Mouse (Mus musculus) megakaryocyte progenitor cell, adult 5-6 weeks (primary cell): ENCODE results near the gene Gm14403. TPM values are rescaled to one million over a fixed set of nuclear protein-coding genes. Genes with fewer than 3 reads are reported as not detected.
"Not testable (repeated sequence)": the region's sequence is repeated elsewhere in the genome, so short reads cannot be mapped to it uniquely, and the experiment has no call there.

Experiments used
- ATAC-seq: replicated peaks from 2 replicates; pipeline ENCODE4 v1.8.0; 2016; ENCODE audit warnings: mild to moderate bottlenecking, moderate TSS enrichment, inconsistent platforms; ENCODE audit not compliant: poor library complexity
- total RNA-seq, 2 experiments: library from RNA; stranded (forward) in 1 of 2; stranded (reverse) in 1 of 2; fragments of 157-497, 149-512 nt in 1 of 2; fragments of 200-1000 nt in 1 of 2; gene quantifications; 2 replicates each; pipeline versions ENCODE4 v1.2.3 to v1.2.4; 2015 to 2017

Gene Gm14403
- total RNA-seq (2015) (5.8 and 9.2 TPM in 2 replicates), total RNA-seq (2017) (4.9 and 8.5 TPM in 2 replicates)

DNA sequence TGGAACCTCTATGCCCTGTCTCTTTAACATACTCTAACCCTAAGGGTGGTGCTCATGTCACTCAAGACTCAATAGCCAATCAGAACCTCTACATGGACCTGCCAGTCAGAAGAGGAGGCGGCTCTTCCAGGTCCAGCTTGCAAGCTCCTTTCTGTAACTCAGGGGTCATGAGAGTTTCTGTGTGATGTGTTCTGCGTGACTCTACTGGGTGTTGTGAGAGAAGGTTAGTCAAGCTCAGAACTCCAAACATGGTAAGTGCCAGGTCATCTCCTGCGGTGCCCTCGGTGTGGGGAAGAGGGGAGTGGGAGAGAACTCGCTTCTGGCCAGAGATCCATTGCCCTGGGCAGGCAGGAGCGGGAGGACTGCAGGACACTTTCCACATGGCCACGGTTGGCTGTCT lies at the start of gene Gm14403:
Gene Gm14403 (plus strand): TSS at position 149 of the 400 bp plus-strand sequence.
- not testable (repeated sequence) for ATAC-seq

GRCm38 (mm10) chr2:177464676-177465075 lies 33.3 kb upstream of the Gm14403 start, which contains the start of gene Zfp970:
Zfp970 (plus strand) TSS chr2:177464733.
- not testable (repeated sequence) for ATAC-seq

- not testable (repeated sequence) for ATAC-seq
Measured at GRCm38 (mm10) chr2:177468222-177468621, 29.8 kb upstream of the Gm14403 start.

DNA sequence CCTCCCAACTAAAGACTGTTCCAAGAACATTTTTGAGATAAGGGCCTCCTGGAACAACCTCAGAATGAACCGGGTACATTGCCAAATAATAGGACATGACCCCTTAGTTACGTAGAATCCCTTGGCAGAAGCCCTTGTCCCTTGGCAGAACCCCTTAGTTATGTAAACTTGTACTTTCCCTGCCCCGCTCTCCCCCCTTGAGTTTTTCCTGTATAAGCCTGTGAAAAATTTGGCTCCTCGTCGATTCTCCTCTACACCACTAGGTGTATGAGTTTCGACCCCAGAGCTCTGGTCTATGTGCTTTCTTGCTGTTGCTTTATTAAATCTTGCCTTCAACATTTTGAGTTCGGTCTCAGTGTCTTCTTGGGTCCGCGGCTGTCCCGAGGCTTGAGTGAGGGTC lies 25.8 kb upstream of the Gm14403 start:
- not testable (repeated sequence) for ATAC-seq

- ATAC-seq, result not testable (repeated sequence)
Measured at GRCm38 (mm10) chr2:177481971-177482370, 16.0 kb upstream of the Gm14403 start.

DNA sequence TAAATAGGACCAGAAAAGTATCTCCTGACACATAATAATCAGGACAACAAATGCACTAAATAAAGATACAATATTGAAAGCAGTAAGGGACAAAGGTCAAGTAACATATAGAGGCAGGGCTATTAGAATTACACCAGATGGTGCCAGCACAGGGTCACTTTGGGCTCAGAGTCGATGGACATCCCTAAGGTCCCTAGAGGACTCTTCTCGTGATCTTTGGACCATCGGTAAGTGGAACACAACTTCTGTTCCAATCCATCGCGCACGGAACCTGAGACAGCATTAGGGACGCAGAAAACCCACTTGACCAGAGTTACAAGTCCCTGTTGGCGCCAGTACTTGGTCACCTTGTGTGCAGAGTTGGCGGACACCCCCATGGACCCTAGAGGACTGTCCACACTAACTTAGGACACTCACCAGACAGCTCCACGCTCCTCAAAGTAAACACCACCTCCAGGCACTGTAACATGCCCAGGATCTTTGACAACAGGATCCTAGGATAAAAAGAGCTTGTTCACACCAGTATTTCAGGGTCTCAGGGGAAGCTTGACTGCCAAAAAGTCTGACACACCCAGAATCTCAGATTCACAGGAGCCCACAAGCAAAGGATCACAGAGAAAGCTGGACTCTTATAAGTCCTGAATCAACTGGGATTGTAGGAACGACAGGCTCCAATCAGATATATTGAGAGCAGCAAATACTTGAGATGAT lies 14.6 kb upstream of the Gm14403 start:
- ATAC-seq, result not testable (repeated sequence)

GRCm38 (mm10) chr2:177499182-177499581 lies 1.2 kb downstream of the Gm14403 start:
- ATAC-seq, result not testable (repeated sequence)

DNA sequence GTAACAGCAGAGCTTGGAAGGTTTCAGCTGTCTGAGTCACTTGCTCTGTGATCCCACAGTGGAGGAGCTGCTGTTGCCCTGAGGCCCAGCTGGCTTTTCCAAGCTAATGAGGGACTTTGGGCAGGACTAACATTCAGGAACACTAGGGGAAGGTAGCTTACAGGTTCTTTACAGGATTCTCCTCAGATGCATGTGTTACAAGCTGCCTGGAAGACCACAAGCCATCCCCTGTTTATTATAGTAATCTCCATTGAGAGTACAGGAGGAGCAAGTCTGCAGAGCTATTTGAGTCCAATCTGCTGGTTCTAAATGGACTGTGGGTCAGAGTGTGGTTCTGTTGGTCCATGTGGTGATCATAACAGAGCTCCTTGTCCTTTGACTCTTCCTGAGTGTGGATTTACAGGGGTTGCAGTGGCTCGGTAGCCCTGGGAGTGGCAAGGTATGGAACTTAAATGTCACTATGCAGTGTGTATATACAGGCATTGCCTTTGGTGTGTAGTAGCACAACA lies 7.2 kb downstream of the Gm14403 start:
- ATAC-seq, result not testable (repeated sequence)

- not testable (repeated sequence) for ATAC-seq
Measured at GRCm38 (mm10) chr2:177511381-177511780, 13.4 kb downstream of the Gm14403 start.

DNA sequence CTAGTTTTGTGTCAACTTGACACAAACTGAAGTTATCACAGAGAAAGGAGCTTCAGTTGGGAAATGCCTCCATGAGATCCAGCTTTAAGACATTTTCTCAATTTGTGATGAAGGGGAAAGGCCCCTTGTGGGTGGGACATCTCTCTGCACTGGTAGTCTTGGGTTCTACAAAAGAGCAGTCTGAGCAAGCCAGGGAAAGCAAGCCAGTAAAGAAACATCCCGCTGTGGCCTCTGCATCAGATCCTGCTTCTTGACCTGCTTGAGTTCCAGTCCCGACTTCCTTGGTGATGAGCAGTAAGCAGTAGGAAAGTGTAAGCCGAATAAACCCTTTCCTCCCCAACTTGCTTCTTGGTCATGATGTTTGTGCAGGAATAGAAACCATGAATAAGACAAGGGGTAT lies 14.0 kb downstream of the Gm14403 start:
- ATAC-seq, result not testable (repeated sequence)

- ATAC-seq, result not testable (repeated sequence)
Measured at GRCm38 (mm10) chr2:177513991-177514479, 16.0 kb downstream of the Gm14403 start.

DNA sequence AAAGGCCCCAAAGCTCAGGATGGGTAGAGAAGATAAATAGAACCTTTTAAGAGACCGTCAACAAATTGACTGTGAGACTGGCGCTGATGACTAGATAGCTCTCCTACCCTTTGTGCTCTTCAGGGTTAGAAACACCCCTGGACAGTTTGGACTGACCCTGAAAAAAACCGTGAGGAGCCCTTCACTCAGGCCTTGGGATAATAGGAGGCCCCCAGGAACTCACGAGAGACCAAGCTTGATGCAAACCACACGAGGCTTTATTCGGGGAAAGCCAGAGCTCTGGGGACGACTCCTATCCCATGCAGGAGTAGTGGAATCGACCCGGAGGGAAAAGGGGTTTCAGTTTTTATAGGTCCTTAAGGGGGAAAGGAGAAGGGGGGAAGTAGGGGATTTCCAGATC lies 19.7 kb downstream of the Gm14403 start:
- not testable (repeated sequence) for ATAC-seq

- ATAC-seq, result not testable (repeated sequence)
Measured at GRCm38 (mm10) chr2:177518354-177518753, 20.3 kb downstream of the Gm14403 start.

GRCm38 (mm10) chr2:177518960-177519359 lies 20.9 kb downstream of the Gm14403 start:
- ATAC-seq, result not testable (repeated sequence)

DNA sequence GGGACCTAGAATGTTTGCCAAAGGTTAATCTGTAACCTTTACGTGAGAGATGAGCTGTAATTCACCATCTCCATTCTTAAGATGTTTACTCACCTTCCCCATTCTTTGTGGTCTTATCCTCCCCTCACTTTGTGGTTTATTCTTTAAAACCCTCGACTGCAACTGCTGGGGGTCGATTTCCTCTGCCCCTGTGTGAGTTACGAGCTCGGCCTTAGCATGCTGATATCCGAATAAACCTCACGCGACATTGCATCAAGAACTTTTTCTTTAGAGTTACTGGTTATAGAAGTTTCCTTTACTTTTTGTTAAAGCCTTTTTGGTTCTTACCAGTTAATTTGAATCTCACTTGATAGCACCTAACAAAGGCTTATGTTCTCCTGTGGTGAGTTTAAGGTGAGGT lies 22.0 kb downstream of the Gm14403 start:
- ATAC-seq, result no peak

DNA sequence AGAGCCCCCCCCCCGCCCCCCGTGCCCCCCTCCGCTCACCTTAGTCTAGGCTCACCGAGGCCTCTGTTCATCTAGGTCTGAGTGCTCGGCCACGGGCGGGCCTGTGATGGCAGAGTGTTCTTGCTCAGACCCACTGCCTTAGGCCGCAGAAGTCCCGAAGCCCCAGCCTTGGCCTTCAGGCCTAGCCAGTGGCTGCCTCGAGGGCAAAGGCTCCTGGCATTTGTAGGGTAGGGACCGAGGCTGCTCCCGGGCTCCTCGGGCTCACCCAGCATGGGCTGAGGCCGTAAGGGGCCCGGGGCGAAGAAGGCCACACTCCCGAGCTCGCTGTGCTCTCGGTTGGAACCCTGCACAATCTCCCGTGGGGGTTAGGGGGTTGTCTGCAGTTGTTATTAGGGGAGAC lies 25.0 kb downstream of the Gm14403 start:
- ATAC-seq, result no peak

DNA sequence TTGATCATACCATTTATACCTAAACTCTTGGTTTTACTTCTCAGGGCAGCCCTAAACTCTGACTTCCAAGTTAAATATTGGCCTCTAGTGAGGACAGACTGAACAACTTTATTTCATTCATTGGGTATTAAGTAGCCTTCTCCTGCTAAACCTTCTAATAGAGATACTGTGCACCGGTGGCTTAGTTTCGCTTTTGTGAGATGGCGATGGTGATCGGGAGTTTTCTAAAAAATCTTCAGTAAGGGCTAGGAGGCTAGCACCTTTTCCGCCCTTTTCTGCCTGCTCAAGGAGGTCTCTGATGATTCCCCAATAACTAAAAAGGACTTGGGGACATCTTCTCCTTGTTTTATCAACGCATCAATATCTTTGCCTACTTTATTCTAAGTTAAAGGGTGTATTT lies 25.7 kb downstream of the Gm14403 start:
- ATAC-seq, result not testable (repeated sequence)

DNA sequence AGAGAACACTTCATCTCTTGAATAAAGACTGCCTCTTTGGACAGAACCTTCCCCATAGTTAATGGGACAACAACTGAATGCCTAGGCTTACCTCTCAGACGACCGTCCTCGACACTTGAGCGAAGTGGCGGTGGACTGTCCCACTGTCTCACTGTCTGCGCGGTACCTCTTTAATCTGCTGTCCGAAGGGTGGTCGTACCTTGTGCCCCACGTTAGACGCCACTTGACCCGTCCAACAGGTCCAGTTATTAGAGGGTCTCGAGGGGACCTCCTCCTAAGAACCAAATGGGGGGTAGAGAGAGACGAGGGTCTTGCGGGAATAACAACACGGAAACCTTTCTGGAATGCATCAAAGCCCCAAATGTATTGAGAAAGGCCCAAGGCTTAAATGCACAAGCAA lies 26.2 kb downstream of the Gm14403 start:
- ATAC-seq, result not testable (repeated sequence)

DNA sequence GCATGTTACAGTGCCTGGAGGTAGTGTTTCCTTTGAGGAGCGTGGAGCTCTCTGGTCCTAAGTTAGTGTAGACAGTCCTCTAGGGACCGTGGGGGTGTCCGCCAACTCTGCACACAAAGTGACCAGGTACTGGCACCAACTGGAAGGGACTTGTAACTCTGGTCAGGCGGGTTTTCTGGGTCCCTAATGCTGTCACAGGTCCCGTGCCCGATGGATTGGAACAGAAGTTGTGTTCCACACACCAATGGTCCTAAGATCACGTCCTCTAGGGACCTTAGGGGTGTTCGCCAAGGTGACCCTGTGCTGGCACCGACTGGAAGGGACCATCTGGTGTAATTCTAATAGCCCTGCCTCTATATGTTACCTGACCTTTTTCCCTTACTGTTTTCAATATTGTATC lies 37.9 kb downstream of the Gm14403 start:
- ATAC-seq, result no peak

GRCm38 (mm10) chr2:177537141-177537540 lies 39.1 kb downstream of the Gm14403 start:
- not testable (repeated sequence) for ATAC-seq

DNA sequence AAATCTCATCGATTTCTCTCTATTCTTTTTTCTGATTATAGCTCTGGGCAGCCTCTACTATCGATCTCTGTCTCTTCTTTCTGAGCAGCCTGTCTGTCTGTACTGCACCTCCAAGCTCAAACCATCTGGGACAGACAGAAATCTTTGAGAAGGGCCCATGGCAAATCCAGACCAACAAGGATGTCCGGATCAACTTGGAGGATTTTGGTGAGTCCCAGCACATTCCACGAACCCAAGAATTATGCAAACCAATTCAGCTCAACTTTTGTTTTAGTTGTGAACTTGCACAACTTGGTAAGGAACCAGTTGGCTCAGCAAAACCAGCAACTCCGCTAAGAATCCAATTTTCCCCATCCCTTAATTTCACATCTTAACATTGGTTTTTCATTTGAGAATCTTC lies 39.7 kb downstream of the Gm14403 start:
- not testable (repeated sequence) for ATAC-seq

- ATAC-seq, result not testable (repeated sequence)
Measured at GRCm38 (mm10) chr2:177555261-177555660, 57.2 kb downstream of the Gm14403 start.
